Mouse (Mus musculus) adipocyte (in vitro differentiated cells): ENCODE results near the gene Nhej1.

Experiments
- DNase-seq: peaks from one replicate; pipeline ENCODE4 v3.0.0-alpha.2; 2016; ENCODE audit warnings: low spot score

The Nhej1 gene

DNA sequence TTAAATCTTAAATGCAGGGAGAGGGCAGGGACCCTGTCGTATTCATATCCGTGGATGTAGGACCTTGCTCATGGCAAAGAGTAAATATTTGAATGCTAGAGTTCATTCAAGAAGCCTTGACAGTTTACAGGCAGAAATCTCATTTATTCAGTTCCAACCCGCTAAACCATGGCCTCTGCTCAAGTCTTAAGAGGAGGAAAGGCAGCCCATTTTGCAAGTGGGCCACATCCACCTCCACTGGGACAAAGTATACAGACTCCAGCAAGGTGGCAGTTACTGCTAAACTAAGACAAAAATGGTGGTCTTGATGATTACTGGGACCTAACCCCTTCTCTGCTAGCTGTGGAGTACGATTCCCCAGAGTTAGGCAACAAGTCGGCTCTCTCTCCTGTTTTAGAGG lies 418 bp upstream of the Nhej1 start:
- DNase-seq = no peak

DNA sequence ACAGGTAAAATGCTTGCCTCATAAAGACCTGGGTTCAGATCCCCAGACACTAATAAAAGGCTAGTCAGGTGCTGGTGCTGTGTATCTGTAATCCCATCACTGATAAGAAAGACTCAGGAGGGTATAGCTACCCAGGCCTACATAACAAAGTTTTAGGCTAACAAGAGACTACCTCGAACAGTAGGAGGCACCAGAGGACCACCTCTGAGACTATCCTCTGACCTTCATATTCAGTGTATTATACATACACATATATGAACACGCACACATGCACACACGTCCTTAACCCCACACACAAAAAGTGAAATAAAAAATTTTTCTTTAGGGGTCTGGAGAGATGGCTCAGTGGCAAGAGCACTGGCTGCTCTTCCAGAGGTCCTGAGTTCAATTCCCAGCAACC lies 2.8 kb downstream of the Nhej1 start:
- DNase-seq = no peak

DNA sequence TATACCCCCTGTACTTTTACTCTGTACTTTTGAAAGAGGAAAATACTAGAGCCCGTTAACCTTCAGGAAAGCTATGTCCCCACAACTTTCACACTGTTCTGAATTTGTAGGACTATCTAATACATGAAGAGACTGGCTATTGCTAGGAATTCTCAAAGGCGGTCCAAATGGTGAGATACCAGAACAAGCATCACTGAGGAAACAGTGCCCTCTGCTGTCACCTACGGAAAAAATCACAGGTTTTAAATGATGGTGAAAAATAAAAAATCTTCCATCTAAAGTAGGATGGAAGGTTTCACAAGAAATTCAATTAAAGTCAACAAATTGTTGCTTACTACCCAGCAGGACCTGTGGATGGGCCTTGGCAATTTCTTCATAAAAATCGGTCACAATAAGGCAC lies 72.9 kb downstream of the Nhej1 start:
- peak; percentile 79 for DNase-seq

DNA sequence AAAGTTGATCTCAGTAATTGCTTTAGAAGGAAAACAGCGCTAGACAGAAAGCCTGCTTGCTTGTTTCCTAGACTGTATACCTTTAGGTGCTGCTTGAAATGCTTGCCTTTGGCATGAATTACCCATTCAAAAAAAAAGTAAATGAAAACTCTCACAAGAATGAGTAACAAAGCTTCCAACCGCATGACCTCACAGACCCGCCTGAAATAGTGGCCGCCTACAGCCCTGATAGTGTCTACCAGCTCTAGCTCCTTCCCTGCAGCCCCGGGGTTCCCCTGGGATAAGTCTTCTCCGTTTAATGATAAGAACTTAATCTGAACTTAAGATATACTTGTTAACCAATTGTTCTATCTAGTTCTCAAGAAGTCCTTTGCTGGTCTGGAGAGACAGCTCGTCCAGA lies 73.6 kb downstream of the Nhej1 start:
- peak; percentile 39 for DNase-seq

DNA sequence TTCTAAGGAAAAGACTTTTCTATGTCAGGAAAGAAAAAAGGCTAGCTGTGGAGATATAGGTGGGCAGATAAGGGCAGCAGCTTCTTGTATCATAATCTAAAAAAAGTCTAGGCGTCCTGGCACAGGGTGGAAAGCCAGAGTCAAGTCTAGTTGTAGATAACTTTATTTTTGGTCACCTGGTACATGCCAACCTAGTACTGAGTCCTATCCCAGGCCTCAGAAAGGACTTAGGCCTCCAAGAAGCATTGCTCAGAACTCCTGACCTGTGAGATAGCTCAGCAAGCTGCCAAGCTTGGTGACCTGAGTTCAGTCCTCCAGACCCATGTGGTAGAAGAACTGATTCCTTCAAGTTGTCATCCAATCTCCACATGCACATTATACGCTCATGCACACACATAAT lies 76.4 kb downstream of the Nhej1 start:
- DNase-seq = no peak

DNA sequence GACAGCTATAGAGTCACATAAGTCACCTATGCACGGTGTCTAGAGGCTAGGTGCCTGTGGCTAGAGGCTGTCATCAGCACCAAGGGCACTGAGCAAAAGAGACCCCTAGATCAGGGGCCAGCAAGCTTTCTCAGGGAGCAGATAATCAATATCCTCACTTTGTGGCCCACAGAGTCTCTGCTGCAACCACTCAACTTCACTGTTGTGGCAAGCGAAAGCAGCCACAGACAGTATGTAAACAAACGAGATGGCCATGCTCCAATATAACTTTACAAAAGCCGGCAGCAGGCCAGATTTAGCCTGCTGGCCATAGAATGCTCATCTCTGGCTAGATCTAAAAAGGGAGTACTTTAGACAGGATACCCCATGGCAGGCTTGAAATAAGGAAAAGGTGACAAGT lies 77.0 kb downstream of the Nhej1 start:
- DNase-seq = no peak

DNA sequence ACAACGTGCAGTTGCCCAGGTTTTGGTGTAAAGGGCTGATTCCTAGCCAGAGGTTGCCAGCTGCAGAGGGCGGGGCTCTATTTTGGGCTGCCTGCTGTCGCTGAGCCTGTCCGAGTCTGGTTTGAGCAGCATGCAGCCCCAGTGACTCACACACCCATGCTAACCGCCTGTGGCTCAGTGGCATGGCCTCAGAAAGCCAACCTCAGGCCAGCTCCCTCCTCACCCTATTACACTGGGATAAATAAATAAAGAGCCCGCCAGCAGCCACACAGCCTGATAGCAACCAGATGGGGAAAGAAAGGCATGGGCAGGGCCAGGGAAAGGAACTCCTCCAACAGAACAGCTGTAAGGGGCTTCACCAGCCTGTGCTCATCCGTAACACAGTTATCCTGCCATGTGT lies 84.6 kb downstream of the Nhej1 start:
- peak; percentile 87 for DNase-seq

DNA sequence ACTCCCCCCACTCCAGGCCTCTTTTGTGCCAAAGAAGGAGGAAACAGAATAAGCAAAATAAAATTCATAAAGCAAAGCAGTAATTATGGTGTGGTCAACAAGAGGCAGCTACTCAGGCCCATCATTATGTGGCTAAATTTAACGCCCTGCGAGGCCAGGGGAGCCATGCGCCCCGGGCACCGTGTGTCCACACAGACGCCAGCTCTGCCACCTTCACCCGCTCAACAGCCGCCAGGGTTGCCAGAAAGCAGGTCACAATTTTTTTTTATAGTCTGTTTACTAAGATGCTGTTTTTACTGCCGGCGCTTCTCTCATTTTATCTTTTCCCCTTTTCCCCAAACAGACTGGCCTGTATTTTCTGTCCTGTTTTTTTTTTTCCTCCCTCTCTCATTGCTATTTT lies 93.0 kb downstream of the Nhej1 start:
- DNase-seq = no peak

DNA sequence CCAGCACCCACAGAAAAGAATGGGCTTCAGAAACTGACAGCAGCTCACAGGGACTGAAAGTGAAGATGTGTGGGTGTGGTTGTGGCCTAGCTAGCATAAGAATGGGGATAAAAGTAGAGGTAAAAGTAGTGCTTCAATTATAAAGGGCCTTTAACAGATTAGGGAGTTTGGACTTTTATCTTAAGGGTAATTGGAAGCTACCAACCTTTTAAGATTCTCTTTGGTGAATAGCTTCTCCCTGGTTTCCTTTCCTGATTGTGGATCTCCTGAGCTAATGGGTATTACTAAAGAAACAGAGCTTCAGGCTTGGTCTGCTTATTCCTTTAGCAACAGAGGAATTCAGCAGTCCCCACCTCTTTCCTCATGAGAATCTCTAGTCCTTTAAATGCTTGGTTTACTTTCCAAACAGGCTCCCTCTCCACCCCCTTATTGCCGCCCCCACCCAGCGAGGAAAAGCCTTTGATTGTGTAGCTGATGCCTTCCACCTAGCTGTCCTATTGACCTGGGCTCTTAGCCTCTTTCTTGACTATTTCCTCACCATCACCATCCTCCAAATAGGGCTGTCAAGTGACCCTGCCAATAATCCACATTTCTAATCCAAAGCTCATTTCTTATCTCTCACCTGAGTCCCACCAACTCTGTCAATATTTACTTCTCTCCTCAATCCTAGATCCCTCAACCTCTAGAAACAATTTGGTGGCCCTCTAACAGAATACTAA lies 97.8 kb downstream of the Nhej1 start:
- DNase-seq = no peak

DNA sequence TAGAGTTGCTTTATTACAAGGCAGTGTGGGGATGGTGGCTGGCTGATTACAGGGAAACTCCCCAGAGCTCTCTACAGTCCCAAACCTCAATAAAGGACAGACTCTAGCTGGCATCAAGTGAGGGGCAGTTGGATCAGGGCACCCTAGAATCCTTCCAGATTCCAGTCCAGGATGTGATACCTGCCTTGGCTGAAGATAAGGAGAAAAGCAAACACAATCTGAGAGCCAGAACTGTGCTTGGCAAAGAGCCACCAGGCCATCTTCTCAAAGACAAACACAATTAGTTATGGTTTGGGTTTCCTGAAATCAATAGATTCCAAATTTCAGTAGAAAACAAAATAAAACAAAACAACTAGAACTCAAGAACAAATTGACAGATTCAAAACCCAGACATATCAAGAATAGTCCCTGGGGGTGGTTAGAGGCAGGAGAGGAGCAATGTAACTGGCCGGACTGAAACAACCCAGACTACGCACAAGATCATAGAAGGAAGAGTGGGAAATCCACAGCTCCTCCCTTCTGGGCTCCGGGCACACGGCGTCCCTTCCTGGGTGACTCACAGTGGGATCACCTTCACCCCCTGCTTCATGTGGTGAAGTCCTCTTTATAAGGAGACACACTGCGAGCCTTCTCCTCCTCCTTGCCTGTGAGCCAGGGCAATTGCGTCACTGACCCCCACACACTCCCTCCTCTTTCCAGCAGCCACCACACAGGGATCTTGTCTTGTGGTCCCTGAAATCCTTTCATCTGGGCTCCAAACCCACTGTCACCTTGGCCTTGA lies 100.4 kb downstream of the Nhej1 start:
- no peak for DNase-seq

DNA sequence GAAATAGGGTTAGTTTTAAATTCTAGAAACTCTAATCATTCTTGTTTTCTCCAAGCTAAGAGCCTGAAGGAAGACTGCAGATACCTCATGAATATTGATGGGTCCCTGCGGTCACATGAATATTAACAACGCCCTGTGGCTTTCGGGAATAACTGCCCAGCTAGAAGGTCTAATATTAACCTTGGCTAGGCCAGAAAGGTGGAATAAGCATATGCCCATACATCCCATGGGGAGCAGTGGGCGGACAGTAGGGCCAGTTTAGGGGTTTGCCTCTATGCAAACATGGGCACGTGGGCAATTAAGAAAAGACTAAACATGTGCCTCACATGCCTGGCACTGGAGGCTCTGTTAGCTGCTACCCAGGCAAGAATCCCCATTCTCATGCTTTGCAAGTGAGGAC lies 102.8 kb downstream of the Nhej1 start:
- no peak for DNase-seq

DNA sequence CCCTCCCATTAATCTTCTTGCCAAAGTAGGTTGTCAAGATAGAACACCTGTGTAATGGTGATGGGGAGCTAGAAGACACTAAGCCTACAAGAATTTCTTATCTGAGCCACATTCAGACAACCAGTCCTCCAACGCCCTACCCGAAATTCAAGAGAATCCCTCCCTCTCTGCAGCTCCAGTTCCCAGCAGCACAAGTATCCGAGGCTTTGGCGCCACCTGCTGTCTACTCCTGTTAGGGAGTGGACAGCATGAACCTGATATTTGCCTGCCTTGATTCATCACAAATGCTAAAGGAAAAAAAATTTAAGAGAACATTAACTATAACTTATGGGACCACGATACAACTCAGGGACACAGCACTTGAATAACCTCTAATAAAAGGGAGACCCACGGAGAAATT lies 108.2 kb downstream of the Nhej1 start:
- peak; percentile 95 for DNase-seq

DNA sequence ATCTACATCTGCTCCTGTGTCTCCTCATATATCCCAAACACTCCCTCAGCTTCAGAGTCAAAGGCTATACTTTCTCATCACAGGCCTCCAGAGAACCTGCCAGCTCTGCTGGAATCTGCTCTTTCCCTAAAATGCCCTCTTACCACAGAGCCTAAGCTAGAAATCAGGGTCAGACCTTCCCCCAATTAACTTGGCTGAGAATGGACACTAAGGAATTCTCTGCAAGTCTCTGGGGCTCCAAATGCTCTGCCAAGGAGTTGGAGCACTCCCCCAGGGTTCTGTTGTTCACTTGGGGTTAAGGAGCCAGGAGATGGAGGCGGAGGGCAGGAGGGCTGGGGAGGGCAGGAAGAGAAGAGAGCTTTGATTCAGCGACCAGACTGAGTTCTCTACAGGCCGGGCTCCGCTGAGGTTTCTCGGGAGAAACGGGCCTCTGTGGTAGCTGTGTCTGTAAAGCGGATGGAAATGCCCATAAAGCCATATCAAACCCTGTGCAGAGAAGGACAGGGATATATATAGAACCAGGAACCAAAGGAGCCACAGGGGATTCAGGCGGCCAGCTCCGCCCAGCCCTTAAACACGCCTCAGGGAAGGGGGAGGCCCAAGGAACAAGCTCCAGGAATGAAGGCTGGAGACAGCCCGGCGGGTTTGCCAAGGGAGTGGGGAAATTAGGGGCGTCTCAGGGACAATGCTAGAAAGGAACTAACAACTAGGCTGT lies 109.3 kb downstream of the Nhej1 start:
- DNase-seq = peak; percentile 91

DNA sequence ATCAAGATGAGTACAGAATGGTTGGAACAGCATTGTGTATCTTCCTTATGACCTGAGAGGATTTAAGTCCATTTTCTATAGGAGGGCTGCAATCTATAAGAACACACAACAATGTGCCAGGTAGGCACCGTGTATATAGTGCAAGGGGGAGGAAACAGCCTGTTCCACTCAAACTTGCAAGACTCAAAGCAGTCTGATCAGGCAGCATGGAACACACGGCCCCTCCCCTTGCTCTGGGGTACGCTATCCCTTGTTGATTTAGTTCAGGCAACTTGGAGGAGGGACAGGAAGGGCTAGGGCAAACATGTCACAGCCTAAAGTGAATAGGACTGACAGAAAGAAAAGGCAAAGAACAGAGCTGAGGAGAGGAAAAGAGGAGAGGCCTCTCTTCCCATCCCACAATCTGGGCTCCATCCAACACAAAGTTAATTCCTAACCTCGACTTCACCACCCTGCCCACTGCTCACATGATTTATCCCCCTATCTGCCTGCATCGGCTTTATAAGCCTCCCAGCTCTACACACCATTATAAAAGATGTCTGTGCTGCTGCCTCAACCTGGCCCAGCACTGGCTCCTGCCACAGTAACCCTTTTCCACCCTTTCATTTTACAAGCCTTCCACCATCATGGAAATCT lies 110.7 kb downstream of the Nhej1 start:
- peak; percentile 28 for DNase-seq

DNA sequence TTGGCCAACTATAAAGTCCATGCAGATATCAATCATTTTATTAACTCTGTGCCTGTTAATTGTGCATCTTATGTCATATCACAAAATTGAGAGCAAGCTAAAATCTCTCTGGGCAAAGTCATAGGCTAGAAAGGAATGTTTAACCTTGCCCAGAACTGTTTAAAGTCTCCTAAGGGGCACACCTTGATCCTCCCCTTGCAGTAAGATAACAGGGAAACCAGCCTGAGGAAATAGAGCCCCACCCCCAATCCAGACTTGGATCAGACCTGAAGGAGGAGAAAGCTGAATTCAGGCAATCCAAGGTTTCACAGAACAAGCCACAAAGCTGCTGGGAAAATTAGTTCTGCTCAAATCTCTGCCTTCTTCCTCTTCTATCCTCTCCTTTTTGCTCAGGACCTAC lies 114.2 kb downstream of the Nhej1 start:
- no peak for DNase-seq

DNA sequence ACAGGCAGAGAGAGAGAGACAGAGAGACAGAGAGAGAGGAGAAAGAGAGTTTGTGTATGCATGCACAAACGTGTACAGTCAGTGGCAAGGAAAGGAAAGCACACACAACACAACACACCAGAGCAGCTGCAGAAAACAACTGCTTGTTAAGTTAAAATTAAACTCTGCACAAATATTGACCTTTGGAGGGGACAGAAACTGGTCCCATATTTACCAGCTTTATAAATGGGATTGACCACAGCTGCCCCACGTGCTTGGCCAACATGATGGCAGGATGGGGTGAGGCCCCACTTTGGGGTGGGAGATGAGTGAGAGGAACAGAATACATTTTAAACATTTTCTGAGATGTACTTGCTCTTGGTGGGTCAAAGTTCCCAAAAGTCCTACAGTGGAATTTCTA lies 114.8 kb downstream of the Nhej1 start:
- no peak for DNase-seq

DNA sequence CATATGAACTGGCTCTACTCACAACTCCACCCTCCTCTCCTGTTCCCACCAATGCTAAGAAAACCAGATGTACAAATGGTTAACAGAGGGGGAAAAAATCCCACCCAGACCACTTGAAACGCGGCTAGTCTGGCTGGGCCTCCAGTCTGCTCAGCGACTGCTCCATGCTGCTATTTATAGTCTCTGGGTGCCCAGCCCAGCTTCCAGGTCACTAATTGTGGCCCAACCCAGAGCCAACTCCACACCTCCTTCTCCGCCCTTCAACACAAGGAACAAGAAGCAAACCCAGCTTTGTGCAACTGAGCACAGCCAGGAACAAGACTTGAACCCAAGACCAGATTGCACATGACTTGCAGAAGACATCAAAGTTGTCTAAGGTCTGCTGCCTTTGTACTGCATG lies 119.0 kb downstream of the Nhej1 start:
- no peak for DNase-seq

DNA sequence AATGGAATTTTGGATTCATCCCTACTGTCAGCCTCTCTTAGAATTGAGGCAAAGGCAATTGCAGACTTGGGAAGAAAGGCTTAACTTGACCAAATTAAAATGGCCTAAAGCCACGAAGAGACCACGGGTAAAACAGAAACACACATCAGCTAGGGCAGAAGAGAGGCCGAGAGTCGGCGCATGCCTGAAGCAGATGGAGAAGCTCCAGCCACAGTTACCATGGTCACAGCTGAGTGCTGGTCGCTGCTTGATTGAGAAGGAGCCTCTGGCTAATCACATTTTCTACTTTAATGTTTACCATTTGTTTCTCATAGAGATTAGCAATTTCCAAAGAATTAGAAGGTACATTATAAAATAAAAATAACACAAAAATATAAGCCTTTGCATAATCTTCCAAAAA lies 123.8 kb downstream of the Nhej1 start:
- no peak for DNase-seq

DNA sequence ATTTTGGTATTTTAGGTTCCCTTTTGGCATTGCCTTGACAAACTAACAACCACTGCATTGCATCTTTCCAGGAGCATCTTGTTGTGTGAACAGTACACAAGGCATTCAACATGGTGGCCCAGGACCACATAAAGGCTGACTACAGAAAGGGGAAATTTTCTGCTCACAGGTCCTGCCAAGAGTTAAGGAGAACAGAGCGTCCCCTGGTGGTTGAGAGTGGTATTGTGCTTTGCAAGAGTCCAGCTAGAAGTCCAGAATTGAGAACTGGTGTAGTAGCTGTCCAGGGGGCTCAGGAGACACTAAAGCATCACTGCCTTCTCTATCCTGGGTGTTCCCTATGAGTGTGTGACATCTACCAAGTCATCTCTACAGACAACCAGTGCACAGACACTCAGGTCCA lies 124.5 kb downstream of the Nhej1 start:
- peak; percentile 36 for DNase-seq

DNA sequence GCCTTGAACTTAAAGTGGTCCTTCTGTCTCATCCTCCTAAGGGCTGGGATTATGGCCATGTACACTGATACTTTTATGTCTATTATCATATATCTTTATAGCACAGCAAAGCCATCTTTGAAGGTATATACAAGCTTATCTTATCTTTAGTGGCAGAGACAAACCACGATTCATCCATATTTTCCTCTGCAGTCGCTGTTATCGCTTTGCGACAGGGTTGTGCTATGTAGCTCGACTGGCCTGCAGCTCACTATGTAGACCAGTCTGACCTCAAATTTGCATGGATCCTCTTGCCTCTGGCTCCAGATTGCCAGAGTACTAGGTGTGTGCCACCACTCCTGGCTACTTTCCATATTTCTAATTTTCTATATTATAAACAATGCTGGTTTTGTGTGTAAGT lies 125.8 kb downstream of the Nhej1 start:
- no peak for DNase-seq

DNA sequence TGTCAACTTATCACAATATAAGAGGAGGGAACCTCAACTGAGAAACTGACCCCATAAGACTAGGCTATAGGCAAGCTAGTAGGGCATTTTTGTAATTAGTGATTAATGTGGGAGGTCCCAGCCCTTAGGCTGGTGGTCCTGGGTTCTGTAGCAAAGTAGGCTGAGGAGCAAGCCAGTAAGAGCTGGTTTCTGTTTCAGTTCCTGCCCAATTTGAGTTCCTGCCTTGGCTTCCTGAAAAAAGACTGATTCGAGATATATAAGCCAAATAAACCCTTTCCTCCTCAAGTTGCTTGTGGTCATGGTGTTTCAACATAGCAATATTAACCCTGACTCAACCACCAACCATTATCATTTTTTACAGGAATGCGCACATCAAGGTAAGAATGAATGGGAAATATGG lies 127.8 kb downstream of the Nhej1 start:
- DNase-seq = no peak

DNA sequence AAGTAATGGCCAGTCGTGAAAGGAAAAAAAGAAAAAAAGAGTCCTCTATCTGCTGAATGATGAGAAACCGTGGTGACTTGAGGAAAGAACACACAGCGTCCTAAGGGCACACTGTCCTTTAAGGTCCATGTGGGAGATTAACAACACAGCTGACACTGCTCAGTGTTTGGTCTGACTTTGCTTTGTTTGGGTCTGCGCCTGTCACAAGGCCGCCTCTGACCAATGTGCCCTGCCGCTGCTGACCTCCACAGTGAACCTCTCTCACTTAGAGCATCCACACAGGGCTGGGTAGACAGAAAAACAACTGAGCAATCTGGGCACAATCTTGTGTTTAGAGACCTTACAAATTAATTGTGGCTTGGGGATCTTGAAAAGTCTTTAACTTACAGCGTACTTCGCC lies 148.0 kb downstream of the Nhej1 start:
- DNase-seq = no peak

DNA sequence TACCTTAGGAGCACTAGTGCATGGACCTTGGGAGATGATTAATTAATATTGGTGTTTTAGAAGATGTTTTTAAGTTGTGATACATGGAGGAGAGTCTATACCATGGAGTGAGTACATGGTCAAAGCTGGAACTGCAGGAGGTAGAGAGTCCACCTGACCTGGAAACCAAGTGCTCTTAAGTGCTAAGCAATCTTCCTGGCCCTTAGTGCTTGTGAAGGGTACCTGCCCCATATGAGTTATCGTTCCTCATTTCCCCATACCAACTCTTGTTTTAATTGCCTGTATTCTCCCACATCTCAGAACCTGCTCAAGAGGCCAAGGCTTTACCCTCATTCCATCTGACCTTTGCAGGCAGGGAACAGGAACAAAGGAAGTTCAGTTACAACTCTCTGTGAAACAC lies 149.1 kb downstream of the Nhej1 start:
- DNase-seq = no peak
